In the genomic region with DNA sequence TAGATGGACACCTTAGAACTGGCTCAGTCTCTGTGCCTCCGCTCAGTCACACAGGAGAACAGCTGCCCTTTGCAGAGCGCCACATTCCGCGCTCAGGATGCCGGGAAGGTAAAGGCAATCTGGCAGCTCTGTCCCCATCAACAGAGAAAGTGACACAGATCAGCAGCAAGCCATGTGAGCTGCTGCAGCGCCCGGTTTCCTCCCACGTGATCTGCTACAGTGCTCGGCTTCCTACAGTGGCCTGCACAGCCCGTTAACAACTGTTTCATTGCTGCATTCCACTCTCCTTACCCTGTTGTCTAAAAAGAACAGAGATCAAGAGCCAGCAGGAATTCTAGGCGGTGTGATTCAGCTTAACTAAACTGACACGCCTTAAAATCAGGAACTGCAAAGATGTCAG, we compare ENCODE assay signal across 10 mouse cellular contexts. TPM values are rescaled to one million over a fixed set of nuclear protein-coding genes. Genes with fewer than 3 reads are reported as not detected.
DNase-seq lines count a peak whose midpoint lies in the region; ATAC-seq lines count a peak whose summit lies in the region.
"Had no signal": no experiment of that assay in that cellular context is flagged by ENCODE, and none has a peak within 500 bp of the region (broad histone marks: within the 10 kb centered on the region; RNA-seq: fewer than 3 reads in every experiment).

No protein-coding gene starts in this region.

- no peak overlapping the region for H3K27ac ChIP-seq in stomach, embryonic 14.5 days (ENCODE audit: low read length)
- H3K27ac ChIP-seq: embryonic facial prominence, embryonic 13.5 days; neural tube, embryonic 13.5 days had no signal

- H3K36me3 ChIP-seq in stomach, embryonic 14.5 days (ENCODE audit: control insufficient read depth, insufficient read depth, low read length): no peaks in the 10 kb centered on the region
- H3K36me3 ChIP-seq: embryonic facial prominence, embryonic 13.5 days; neural tube, embryonic 13.5 days had no signal

- DNase-seq in frontal cortex, postnatal 10 days (ENCODE audit: low spot score in 2 of 2): no peak
- peak; percentile 37 to 43 for DNase-seq in right cerebral cortex, adult 2 months (ENCODE audit: low spot score in 2 of 2)
- no peak for DNase-seq in right cerebral cortex, postnatal 10 days (ENCODE audit: low spot score in 2 of 2)
- DNase-seq in heart, postnatal 10 days: peak; percentile 33 to 43
- DNase-seq in adipocyte (ENCODE audit: low spot score): no peak
- DNase-seq in embryo, embryonic 10 days (ENCODE audit: low spot score): no peak

- H3K4me2 ChIP-seq in stomach, embryonic 14.5 days (replicated peaks; ENCODE audit: low read depth, low read length): no peak overlapping the region
- H3K4me2 ChIP-seq: embryonic facial prominence, embryonic 13.5 days; neural tube, embryonic 13.5 days had no signal

- ATAC-seq in frontal cortex, adult (ENCODE audit: low TSS enrichment): peak; percentile 64
- ATAC-seq in stomach, embryonic 14.5 days (ENCODE audit: insufficient number of reproducible peaks, insufficient read depth, low FRiP score, low read depth): peak; percentile 71; the same call in 1 of the 2 replicates

- H3K9ac ChIP-seq in stomach, embryonic 14.5 days (replicated peaks; ENCODE audit: low read depth, low read length): no peak overlapping the region
- H3K9ac ChIP-seq: embryonic facial prominence, embryonic 13.5 days; neural tube, embryonic 13.5 days had no signal

- no peak overlapping the region for H3K4me3 ChIP-seq in stomach, embryonic 14.5 days (ENCODE audit: low read depth, low read length)
- H3K4me3 ChIP-seq: embryonic facial prominence, embryonic 13.5 days; neural tube, embryonic 13.5 days had no signal

- no peaks in the 10 kb centered on the region for H3K9me3 ChIP-seq in stomach, embryonic 14.5 days (ENCODE audit: control insufficient read depth, low read depth, low read length)
- H3K9me3 ChIP-seq: embryonic facial prominence, embryonic 13.5 days had no signal

- no peaks in the 10 kb centered on the region for H3K27me3 ChIP-seq in stomach, embryonic 14.5 days (ENCODE audit: control insufficient read depth, insufficient read depth, low read length)
- H3K27me3 ChIP-seq: embryonic facial prominence, embryonic 13.5 days; neural tube, embryonic 13.5 days had no signal

- 62% methylated on average over 12 of the region's 12 CpGs for WGBS in stomach, embryonic 14.5 days

- intact Hi-C loops in heart, postnatal 10 days (cut with DNase I): no loop called here

- H3K4me1 ChIP-seq in stomach, embryonic 14.5 days (ENCODE audit: control insufficient read depth, insufficient read depth, low read length): no peaks in the 10 kb centered on the region
- H3K4me1 ChIP-seq: embryonic facial prominence, embryonic 13.5 days; neural tube, embryonic 13.5 days had no signal

RNA-seq across cellular contexts. Expression of gene Sypl, which starts 36.0 kb away (rescaled TPM):
- 10 to 100 TPM; 83.4 to 89.9 TPM for total RNA-seq in heart, postnatal 10 days (2021)
- polyA plus RNA-seq in stomach, embryonic 14.5 days (2014; fragmentation: Nextera tagmentation; extraction: Ambion mirVana): 137 and 150 TPM in 2 replicates

Comparison
In these comparisons a context has a peak if more than half of its experiments do, and no peak if none do; other contexts are left out.
1. DNase-seq: peak in right cerebral cortex, adult 2 months (2 of 2) and heart, postnatal 10 days (2 of 2); none in frontal cortex, postnatal 10 days (0 of 2), right cerebral cortex, postnatal 10 days (0 of 2), adipocyte (single experiment) and embryo, embryonic 10 days (single experiment).